Mouse (Mus musculus): ENCODE measurements around the gene Dnah6.

DNA sequence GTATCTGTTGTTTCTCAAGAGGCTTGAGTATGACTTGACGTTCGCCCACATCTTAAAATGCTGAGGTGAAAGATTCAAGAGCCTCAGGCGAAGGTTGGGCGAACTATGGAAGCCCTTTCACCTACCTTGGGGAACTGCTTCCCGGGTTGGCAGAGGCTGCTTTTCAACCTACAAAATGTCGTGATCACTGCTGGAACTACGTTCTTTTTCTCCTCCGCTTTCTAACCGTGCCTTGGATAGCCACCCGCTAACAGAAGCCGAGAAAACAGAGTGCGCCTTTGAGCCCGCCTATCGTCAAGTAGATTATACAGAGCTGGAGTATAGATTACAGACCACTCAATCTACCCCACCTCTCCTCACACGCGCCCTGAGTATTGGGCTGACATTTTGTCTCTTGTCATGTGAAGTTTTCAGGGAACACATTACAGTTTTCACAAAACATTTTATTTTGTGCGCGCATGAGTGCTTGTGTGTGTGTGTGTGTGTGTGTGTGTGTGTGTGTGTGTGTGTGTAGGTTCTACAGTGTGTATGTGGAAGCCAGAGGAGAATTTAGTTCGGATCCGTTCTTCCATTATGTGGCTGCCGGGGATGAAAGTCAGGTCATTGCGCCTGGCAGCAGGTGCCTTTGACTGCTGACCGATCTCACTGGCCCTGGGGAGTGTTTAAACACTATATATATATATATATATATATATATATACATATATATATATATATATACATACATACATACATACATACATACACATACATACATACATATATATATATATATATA is 696 bp upstream of the Dnah6 start:
- TF ChIP-seq EP300 (optimal IDR thresholded peaks at IDR 0.05) (no peak), CTCF (IDR thresholded peaks at IDR 0.05; ENCODE audit: low read depth) (no peak)
